Mouse (Mus musculus) C2C12 (cell line): Measurements from ENCODE around the gene Itgb5. TPM values are rescaled to one million over a fixed set of nuclear protein-coding genes. Genes with fewer than 3 reads are reported as not detected.

Experiments
- H3K27me3 ChIP-seq: one replicate; pipeline ENCODE4 v1.6.1; 2011; ENCODE audit not compliant: control insufficient read depth, insufficient read depth, insufficient read length
- H3K36me3 ChIP-seq: one replicate; pipeline ENCODE4 v1.6.1; 2011; ENCODE audit not compliant: control insufficient read depth, insufficient read depth
- H3K4me3 ChIP-seq: one replicate; pipeline ENCODE4 v1.5.1; 2011; ENCODE audit warnings: mild to moderate bottlenecking, control low read depth; ENCODE audit not compliant: poor library complexity, insufficient read depth, severe bottlenecking
- H3K79me2 ChIP-seq: one replicate; pipeline ENCODE4 v1.6.1; 2011; ENCODE audit not compliant: control insufficient read depth, insufficient read depth
- H3K79me3 ChIP-seq: one replicate; pipeline ENCODE4 v1.6.1; 2011; ENCODE audit warnings: low read depth, control low read depth
- H3ac ChIP-seq: one replicate; pipeline ENCODE3; 2011; ENCODE audit warnings: low read depth; ENCODE audit not compliant: control insufficient read depth, insufficient read length
- CEBPB ChIP-seq: IDR thresholded peaks from one replicate; pipeline ENCODE4 v1.6.1; 2011; ENCODE audit warnings: low read depth, mild to moderate bottlenecking, control low read depth, moderate library complexity
- CTCF ChIP-seq: IDR thresholded peaks from one replicate; pipeline ENCODE4 v1.5.1; 2011; ENCODE audit not compliant: control insufficient read depth, insufficient read depth, insufficient read length
- FOSL1 ChIP-seq: IDR thresholded peaks from one replicate; pipeline ENCODE4 v1.8.0; 2011; ENCODE audit warnings: mild to moderate bottlenecking, low read length; ENCODE audit not compliant: poor library complexity, insufficient read depth, severe bottlenecking
- MAX ChIP-seq: IDR thresholded peaks from one replicate; pipeline ENCODE4 v1.6.1; 2011; ENCODE audit warnings: mild to moderate bottlenecking, control low read depth
- MYOD1 ChIP-seq: IDR thresholded peaks from one replicate; pipeline ENCODE4 v1.6.1; 2011; ENCODE audit warnings: low read depth; ENCODE audit not compliant: control insufficient read depth, insufficient read length
- MYOG ChIP-seq: IDR thresholded peaks from one replicate; pipeline ENCODE4 v1.6.1; 2011; ENCODE audit not compliant: control insufficient read depth, insufficient read length; ENCODE audit errors: extremely low read depth
- USF1 ChIP-seq: IDR thresholded peaks from one replicate; pipeline ENCODE4 v1.6.1; 2011; ENCODE audit warnings: low read depth, mild to moderate bottlenecking, control low read depth, moderate library complexity
- long read RNA-seq, 2 experiments: library from polyadenylated mRNA; unstranded; transcript quantifications; one replicate each; pipeline ENCODE4 v2.0.0; 2019 to 2020
- polyA plus RNA-seq: library from polyadenylated mRNA; unstranded; fragments of >200 nt; fragmentation: generic; extraction: Trizol; gene quantifications from one replicate; pipeline ENCODE4 v1.2.1, GENCODE M21; 2012; ENCODE audit warnings: missing spikeins

Itgb5 gene
- 46.0 TPM for polyA plus RNA-seq
- long read RNA-seq, experiment 1, transcript Itgb5-202 (15 exons, 3,282 nt) = major isoform, 5 of 43 reads
- long read RNA-seq, experiment 1, partial matches to known transcripts = 36 of 43 reads
- long read RNA-seq, experiment 1, other reads (novel, unspliced or antisense) = 2 of 43 reads
- long read RNA-seq, experiment 2, transcript Itgb5-202 (15 exons, 3,282 nt) = major isoform, 15 of 35 reads
- long read RNA-seq, experiment 2, partial matches to known transcripts = 13 of 35 reads
- long read RNA-seq, experiment 2, other reads (novel, unspliced or antisense) = 3 of 35 reads

- TF ChIP-seq CEBPB (no peak), USF1 (no peak), FOSL1 (no peak)
- H3K4me3 ChIP-seq = peak within 1 kb of the TSS; percentile 63
- H3K79me3 ChIP-seq = peaks cover 24% of the 10 kb centered on the region
- H3ac ChIP-seq = peak within 1 kb of the TSS; percentile 68
- H3K36me3 ChIP-seq = no peaks in the 10 kb centered on the region
- H3K79me2 ChIP-seq = peaks cover 45% of the 10 kb centered on the region
- H3K27me3 ChIP-seq = no peaks in the 10 kb centered on the region
Measured at GRCm38 (mm10) chr16:33829301-33829831, at the start of gene Itgb5. Itgb5 (plus strand) TSS chr16:33829665.

DNA sequence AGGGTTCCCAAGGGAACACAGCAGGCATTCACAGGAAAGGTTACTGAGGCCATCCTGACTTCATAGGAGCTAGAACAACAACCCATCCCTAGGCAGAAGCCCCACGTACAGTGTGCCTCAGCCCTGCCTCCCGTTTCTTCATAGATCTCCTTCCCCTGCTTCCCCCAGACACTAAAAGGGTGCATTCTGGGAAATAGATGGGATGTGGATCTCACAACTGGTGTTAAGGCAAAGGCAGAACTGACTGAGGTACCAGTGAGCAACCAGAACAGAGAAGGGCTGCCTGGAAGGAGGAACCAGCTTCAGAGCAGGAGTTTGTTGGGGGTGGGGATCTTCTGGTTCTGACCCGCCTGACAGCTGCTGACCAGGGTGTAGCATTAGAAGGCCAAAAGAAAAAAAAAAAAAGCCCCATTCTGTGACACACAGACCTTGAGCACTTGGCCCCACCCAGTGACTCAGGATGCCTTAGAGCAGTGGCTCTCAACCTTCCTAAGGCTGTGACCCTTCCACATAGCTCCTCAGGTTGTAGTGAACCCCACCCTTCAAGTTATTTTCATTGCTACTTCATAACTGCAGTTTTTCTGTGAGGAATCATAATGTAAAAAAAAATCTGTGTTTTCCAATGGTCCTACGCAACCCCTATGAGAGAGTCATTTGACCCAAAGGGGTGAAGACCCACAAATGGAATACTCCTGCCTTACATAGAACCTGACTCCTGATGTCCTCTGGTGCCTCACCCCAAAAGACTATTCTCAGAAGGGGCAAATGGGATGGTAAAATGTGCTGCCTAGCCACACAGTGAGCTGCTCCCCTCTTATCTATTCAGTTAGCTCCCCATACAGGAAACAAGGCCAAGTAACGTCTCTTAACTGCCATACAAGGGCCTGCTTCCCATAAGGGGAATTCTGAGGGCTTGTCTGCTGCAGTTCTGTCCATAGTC, 47.4 kb upstream of the Itgb5 start:
- Histone ChIP-seq H3K36me3 (no peaks in the 10 kb centered on the region), H3K4me3 (no peak overlapping the region), H3ac (no peak overlapping the region), H3K27me3 (no peaks in the 10 kb centered on the region), H3K79me2 (no peaks in the 10 kb centered on the region), H3K79me3 (no peaks in the 10 kb centered on the region)
- TF ChIP-seq USF1 = no peak
- no peak for TF ChIP-seq CTCF
- TF ChIP-seq MYOD1 = no peak
- TF ChIP-seq MYOG = no peak
- TF ChIP-seq CEBPB = no peak
- TF ChIP-seq FOSL1 = no peak
- no peak for TF ChIP-seq MAX

DNA sequence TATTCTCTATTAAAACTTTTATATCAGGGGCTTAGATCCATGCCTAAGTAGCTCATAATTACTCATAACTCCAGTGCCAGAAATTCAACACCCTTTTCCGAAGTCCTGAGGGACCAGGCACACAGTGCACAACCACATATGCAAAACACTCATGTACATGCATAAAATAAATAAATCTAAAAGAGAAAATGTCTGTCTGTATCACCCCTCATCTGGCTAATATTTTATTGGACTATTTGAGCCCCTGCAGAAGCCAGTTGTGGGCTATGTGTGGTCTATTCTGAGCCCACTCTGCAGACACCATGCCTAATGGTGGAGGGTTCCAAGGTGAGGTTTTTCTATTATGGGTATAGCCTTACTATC, 46.8 kb upstream of the Itgb5 start:
- no peak overlapping the region for H3ac ChIP-seq
- H3K4me3 ChIP-seq = no peak overlapping the region
- H3K36me3 ChIP-seq = no peaks in the 10 kb centered on the region
- H3K27me3 ChIP-seq = no peaks in the 10 kb centered on the region
- no peaks in the 10 kb centered on the region for H3K79me3 ChIP-seq
- no peak for TF ChIP-seq FOSL1
- no peak for TF ChIP-seq MYOD1
- H3K79me2 ChIP-seq = no peaks in the 10 kb centered on the region

GRCm38 (mm10) chr16:33784547-33784946, 44.9 kb upstream of the Itgb5 start:
- no peaks in the 10 kb centered on the region for H3K36me3 ChIP-seq
- TF ChIP-seq FOSL1 (no peak), MAX (no peak), CEBPB (no peak), MYOG (no peak), MYOD1 (no peak), CTCF (no peak), USF1 (no peak)
- H3ac ChIP-seq = no peak overlapping the region
- H3K79me3 ChIP-seq = no peaks in the 10 kb centered on the region
- no peak overlapping the region for H3K4me3 ChIP-seq
- H3K27me3 ChIP-seq = no peaks in the 10 kb centered on the region
- H3K79me2 ChIP-seq = no peaks in the 10 kb centered on the region

DNA sequence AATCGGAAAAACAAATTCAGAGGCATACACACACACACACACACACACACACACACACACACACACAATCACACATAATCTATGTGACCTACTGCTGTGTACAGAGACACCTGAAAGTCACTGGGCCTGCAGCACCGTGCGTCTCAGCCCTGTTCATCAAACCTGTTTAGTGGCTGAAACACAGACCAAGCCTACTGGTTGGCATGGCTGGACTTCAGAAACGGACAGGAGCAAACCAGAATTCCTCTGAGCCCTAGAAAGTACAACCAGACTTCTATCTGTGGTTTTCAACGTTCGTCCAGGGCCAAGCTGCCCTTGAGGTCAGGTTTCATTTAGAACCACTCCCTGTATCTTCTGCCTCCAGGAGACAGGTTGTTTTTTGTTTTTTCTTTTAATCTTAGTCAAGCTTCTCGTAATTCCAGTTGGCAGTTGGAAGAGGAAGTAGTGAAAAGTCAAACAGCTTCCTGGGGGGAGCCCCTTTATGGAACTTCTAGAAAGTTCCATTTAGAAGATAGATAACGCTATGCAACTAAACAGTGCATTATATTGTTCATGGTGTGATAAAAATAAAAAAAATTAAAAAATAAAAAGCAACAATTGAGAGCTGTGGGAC, 44.3 kb upstream of the Itgb5 start:
- TF ChIP-seq FOSL1 (no peak), CEBPB (no peak)
- no peak overlapping the region for H3K4me3 ChIP-seq
- no peaks in the 10 kb centered on the region for H3K36me3 ChIP-seq
- no peaks in the 10 kb centered on the region for H3K79me2 ChIP-seq
- no peaks in the 10 kb centered on the region for H3K79me3 ChIP-seq
- H3K27me3 ChIP-seq = no peaks in the 10 kb centered on the region
- no peak overlapping the region for H3ac ChIP-seq
